Mouse (Mus musculus) liver, adult 2 months (tissue): ENCODE measurements around the gene Rfc2.

Experiments
- CTCF ChIP-seq: fragments of 200-500 bp; IDR thresholded peaks from 2 replicates; pipeline ENCODE4 v1.5.1; 2011; ENCODE audit warnings: low read depth, low read length, control low read depth
- POLR2A ChIP-seq: fragments of 200-500 bp; IDR thresholded peaks from 2 replicates; pipeline ENCODE4 v1.6.1; 2011; ENCODE audit warnings: low read length, control low read depth; ENCODE audit not compliant: insufficient read depth; ENCODE audit errors: extremely low read depth

DNA sequence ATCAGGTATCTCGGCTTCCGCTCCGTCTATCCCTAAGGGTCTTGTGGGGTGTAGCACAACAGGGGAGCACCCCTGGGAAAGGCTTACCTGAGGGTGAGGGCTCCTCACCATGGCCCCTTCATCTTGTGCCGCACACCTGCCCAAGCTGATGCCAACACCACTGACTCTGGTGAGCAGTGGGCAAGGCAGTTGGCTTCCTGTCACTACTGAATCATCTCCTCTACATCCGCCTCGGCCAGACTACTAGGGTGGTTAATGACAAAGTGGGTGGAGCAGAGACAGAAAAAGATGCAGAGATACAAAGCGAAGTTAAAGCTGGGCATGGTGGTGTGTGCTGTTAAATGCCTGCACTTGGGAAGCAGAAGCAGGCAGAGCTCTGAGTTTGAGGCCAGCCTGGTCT lies 33.6 kb downstream of the Rfc2 start, which contains the start of gene Lat2:
- TF ChIP-seq POLR2A (no peak), CTCF (no peak)
